Mouse (Mus musculus): ENCODE results near the gene Cemip.

The Cemip gene

DNA sequence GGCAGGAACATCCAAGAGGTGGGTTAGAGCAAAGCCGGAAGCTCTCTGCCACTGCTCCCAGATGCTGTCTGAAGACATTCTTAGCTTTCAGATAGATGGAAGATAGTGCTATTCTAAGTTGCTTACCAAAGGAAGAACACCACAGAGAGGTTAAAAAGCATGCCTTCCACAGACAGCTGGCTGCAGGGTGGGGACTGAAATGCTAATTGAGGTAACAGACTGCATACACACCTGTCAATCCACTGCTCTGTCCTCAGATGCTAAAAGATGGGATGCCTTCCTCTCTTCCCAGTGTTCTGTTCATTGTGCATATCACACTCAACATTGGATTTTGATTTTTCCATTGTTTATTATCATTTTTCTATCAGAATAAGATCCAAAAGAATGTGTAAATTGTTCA, 11.8 kb upstream of the Cemip start:
- no peak for ATAC-seq (ENCODE audit: insufficient number of reproducible peaks, low FRiP score, low TSS enrichment)

DNA sequence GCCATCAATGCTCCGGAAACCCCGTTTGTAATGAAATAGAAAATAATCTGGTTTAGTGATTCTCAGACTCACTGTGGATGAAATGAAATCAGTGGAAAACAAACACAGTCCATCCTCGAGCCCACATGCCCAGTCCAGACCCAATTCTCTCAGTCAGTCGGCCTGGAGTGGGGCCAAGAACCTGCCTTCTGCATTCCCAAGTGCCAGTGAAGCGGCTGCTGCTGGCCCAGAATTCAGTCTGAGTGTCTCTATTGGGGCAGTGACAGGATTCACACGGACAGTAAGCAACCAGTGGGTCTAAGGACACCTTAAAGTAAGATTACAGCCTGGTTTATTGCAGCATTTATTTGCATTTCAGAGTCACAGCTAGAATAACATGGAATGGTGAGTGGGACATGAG, 10.2 kb upstream of the Cemip start:
- ATAC-seq (ENCODE audit: insufficient number of reproducible peaks, low FRiP score, low TSS enrichment), result no peak

DNA sequence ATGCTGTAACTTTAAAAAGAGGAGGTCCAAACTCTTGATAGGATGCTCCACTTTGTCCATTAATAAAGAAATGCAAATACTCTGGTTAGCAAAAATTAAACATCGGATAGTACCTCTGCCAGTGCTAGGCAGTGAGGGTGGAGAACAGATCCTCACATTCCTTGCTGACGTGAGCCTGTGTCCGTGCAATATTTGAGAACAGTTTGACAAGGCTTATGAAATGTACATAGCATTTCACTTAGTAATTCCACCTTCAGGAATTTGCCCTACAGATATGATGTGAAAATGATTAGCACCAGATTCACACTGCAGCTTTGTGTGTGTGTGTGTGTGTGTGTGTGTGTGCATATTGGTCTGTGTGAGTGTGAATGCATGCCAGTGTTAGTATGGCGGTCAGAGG, 4.5 kb upstream of the Cemip start:
- no peak for ATAC-seq (ENCODE audit: insufficient number of reproducible peaks, low FRiP score, low TSS enrichment)

DNA sequence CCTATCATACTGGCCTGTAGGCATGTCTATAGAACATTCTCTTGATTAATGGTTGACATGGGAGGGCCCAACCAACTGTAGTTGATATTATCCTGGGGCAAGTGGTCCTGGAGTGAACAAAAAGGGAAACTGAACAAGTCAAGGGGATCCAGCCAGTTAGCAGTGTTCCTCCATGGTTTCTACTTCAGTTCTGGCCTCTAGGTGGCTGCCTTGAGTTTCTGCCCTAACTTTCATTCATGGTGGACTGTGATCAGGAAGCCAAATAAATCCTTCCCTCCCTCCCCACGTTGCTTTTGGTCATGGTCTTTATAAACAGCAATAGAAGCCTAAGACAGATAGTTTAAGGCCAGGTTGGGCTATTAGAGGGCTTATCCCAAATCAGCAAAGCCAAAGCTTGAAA, 3.5 kb upstream of the Cemip start:
- ATAC-seq (ENCODE audit: insufficient number of reproducible peaks, low FRiP score, low TSS enrichment), result no peak

DNA sequence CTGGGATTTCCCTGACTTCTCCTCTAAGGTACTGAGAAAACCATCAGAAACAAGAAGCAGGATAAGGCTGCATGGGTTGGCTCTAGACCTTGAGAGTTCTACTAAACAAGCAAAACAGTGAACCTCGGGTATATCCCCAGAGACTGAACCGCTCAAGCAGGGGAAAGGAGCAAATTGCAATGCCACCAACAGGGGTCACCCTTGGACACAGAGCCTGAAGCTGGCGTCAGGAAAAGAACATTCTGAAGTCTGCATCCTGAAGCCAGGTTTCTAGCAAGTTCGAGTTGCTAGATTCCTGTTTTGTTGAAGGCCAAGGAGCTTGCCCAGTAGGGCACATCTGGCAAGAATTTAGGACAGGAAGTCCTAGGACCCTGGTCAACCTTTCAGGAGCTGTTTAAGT, 2.7 kb upstream of the Cemip start:
- no peak for ATAC-seq (ENCODE audit: insufficient number of reproducible peaks, low FRiP score, low TSS enrichment)

DNA sequence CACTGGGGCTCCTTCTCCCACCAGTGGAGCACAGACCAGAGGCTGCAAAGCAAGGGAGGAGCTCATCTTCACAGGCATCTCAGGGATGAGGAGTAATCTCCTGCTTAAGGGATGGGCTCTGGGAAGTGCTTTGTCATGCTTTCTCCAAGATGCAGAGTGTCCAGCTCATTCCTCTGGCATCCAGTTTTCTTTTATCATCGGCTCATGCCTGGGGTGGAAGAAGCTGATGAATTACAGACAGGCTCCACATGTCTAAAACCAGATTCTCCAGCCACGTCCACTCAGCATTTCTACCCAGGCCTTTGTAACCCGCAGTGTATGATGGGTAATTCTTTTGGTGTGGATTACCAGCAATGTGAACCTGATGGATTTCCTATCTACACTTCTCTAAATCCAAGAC, 1.9 kb upstream of the Cemip start:
- ATAC-seq (ENCODE audit: insufficient number of reproducible peaks, low FRiP score, low TSS enrichment), result no peak

DNA sequence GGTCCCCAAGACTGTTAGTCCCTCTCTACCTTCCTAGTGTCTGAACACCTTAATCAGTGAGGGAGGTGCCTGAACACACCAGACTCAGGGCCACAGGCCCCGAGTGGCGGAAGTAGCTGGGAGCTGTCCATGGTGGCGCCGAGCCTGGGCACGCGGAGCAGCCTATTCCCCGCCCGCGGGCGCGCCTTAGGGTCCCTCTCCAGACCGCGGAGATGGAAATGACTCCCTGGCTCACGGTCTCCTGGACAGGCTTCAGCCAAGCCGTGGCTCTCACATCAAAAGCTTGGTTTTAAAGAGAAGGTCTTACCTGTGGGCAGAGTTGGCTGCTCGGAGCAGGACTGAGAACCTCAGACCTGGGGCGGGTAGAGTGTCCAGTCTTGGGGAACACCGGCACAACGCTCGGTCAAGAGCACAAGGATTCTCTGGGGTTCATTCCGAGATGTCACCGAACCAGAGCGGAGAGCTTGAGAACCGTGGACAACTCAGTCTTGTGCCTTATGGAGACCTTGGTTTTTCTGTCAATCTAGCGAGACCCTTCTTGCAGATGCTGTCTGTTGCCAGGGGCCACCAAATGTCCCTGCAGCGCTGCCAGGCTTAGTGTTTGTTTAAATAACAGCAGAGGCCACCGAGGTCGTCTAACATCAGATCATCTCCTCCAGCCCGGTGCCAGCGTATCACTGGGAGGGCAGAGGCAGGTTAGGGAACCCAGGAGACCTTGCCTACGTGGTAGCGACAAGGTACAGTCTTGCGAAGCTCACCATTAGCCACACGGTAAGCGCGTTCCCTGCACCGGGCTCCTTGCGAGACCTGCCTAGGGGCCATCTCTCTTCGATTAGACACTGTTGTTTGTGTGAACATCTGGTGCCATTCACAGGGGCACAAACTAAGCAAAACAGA, 1.0 kb downstream of the Cemip start:
- peak; percentile 39; the same call in 1 of the 2 replicates for ATAC-seq (ENCODE audit: insufficient number of reproducible peaks, low FRiP score, low TSS enrichment)

DNA sequence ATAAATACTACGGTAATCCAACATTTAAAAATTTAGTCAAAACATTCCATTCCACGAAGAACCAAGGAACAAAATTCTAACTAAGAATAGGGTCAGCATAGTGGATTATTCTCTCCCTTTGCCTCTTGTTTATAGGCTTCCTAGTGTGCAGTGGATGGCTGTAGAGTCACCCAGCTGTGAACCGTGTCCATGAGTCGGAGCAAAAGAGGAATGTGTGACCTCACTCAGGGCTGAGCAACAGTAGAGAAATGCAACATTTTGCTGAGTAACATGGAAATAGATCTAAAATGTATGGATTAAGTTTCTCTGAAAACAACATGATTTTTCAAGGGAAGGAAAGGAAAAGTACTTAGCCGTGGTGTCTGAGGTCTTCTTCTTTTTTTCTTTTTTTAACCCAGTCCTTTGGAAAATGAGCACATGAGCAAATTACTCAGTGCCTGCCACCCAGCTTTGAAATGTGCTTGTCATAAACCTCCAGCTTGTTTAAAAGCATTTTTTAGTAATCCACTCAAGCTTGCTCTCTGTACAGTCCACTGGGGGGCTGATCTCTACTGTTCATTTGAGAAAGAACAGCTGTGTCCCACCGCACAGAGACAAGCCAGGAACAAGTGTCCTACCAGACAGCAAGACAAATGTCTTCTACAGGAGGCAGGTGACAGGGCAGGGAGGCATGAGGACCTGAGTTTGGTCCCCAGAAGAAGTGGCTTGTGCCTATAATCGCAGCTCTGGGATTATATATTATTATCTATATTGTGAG, 8.9 kb downstream of the Cemip start:
- ATAC-seq (ENCODE audit: insufficient number of reproducible peaks, low FRiP score, low TSS enrichment), result no peak

DNA sequence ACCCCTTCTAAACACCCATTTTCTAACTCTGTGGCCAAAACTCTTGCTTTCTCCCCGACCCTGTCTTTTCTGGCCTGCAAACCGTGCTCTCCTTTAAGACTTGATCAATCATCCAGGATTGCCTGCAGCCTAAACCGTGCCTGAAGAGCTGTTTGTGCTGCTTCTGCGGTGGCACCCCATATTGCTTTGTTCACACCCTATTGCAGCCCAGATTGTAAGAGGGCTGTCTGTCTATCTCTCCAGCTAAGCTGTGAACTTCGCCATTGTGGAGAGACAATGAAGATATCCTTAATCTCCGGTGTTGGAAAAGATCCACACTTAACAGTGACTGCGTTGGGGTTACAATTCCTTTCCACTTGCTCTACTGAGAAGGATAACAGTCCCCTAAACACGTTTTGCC, 12.0 kb downstream of the Cemip start:
- ATAC-seq (ENCODE audit: insufficient number of reproducible peaks, low FRiP score, low TSS enrichment), result no peak

DNA sequence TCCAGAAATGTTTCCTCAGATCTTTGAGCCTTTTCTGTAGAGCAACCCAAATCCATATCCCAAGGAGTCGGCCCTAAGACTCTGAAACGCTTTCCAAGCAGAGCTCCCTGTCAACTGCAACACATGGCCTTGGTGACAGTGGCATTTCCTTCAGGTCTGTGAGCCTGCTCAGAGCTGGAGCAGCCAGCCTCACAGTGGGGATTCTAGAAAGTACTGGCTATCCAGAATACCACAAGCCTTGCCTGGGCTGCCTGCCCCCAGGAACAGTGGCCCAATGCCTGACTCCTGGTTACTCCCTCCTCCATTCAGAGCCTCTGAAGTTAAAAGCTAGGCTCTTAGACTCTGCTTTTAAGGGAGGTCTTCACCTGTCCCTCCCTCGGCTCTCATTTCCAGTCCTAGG, 12.4 kb downstream of the Cemip start:
- ATAC-seq (ENCODE audit: insufficient number of reproducible peaks, low FRiP score, low TSS enrichment), result no peak

DNA sequence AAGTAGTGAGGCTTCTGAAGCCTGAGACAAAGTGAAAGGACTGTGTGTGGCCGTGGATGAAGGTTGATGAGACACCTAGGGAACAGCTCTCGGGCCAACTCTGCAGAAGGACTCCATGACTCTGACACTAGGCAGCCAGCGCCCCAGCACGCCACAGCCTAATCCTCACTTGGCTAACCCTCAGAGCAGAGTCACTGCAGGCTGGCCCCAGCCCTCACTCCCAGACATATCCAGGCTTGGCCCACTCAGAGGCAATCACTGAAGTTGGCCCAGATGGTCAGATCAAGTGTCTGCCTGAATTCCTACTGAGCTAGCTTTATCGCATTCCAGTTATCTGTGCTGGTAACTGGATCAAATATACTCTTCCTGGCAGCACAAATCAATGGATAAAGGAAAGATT, 17.4 kb downstream of the Cemip start:
- peak; percentile 96 for ATAC-seq (ENCODE audit: insufficient number of reproducible peaks, low FRiP score, low TSS enrichment)

DNA sequence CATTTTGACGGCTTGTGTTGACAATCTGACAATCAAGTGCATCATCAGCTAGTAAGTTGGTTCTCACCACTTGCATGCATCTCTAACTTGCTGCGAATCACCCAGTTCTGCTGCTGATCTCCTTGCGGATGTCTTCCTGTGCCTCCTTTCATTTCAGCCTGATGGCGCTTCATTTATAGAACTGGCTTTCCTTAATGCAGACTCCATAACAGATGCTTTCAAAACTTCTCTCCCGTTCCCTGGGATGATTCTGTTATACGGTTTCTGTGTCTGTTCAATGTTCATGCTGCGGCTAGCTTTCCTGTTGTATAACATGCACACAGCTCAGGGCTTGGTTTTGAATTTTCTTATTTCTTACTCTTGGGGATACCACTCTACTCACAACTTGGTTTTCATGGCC, 26.5 kb downstream of the Cemip start:
- no peak for ATAC-seq (ENCODE audit: insufficient number of reproducible peaks, low FRiP score, low TSS enrichment)

DNA sequence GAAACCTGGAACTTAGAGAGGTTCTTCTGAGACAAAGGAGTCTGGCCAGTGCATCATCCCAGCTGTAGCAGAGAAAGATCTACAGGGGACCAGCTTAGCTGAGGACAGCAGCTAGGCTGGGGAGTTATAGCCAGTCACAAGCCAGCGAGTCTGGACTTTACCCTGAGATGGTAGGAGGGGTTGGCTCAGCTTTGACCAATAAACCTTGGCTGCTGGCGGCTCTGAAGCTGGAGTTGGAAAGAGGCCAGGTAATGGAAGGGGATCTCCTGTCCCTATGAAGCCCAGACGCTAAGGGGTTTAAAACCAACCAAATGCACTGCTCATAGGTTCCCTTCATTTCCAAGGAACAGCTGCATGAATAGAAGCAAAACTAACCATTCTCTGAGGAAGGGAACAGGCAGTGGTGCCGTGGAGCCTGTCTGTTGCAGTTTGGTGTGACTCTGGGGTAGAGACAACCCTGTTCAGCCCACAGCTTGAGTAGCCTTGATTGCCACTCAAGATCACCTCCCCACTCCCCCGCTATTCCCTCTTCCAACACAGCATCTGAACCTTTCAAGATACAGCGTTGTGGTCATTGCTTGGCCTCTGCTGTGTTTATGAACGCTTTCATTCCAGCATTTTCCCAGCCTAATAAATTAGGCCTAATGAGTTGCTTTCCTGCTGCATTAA, 30.2 kb downstream of the Cemip start:
- no peak for ATAC-seq (ENCODE audit: insufficient number of reproducible peaks, low FRiP score, low TSS enrichment)

DNA sequence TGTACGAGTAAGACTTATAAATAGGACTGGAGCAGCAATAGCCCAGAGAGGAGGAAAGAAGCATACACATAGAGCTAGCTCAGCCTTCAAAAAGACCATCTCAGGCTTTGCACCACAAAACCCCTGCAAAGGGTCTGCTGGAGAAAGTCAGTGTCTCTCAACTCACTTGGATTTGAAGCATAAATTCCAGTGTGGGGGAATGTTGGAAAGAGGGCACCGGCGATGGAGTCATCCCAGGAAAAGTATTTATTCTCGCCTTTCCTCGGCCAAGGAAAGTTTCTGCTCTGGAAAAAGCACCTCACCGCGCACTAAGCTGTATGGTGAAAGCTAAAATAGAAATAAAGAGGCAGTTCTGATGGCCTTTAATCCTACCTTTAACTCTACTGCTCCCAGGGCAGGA, 32.4 kb downstream of the Cemip start:
- no peak for ATAC-seq (ENCODE audit: insufficient number of reproducible peaks, low FRiP score, low TSS enrichment)

DNA sequence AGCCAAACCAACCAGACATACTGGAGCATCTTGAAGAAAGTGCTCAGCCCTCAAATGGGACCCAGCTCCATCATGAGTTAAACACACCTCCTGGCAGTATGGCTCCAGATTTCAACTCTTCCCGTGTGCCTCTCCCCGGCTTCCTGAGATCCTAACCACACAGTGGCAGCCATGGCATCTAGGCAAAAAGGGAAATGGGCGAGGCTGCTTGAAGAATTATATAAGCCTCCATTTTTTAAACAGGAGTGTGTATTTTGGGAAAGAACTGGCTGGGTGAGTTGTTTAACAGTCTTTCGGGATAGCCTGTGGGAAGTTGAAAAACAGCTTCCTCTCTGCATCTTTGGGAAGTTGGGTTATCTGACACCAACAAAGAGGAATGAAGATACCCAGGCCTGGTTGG, 34.9 kb downstream of the Cemip start:
- ATAC-seq (ENCODE audit: insufficient number of reproducible peaks, low FRiP score, low TSS enrichment), result no peak

DNA sequence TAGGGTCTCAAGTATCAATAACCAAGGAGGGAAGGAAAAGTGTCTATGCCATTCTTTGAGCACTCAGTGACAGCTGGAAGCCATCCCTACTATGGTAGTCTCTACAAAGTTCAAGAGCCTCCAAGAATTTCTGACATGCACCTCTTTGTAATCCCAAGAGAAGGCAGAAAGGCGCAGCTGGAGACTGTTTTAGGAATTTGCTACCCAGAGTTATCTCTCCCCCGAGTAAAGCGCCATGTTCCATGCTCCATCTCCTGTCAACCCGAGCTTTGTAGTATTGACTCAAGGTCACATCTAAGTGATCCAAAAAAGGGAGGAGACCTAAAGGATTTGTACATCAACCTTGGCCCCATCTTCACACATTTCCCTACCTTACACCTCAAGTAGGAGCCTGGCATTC, 40.8 kb downstream of the Cemip start:
- ATAC-seq (ENCODE audit: insufficient number of reproducible peaks, low FRiP score, low TSS enrichment), result no peak

DNA sequence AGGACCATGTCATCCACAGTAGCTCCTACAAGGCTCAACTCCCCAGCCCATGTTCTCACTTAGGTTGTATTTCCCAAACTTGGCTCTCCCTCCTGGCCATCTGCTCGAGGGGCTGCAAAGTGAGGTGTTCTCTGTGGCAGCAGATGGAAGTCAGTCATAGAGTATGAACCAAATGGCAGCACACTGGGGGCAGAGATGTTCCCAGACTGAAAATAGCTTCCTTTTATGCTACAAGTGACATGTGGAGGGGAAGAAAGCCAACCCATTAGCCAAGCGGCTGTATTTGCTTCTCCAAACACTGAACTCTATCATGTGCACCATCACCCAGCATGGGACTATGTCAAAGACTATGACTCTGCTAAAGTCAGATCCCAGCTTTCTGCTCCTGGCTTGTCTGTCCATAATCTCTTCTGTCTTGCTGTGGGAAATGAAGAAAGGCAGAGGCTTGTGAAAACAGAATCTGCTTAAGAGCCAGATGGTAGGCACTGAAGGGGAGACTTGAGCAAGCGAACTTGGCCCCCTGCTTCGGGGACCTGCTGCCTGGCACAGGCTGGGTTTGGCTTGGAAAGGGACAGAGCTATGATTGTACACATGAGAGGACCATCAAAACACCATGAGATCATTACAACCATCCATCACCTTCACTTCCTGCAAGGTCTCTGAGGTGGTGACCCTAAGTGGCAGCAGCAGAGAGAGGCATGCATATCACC, 41.6 kb downstream of the Cemip start:
- peak; percentile 85 for ATAC-seq (ENCODE audit: insufficient number of reproducible peaks, low FRiP score, low TSS enrichment)

DNA sequence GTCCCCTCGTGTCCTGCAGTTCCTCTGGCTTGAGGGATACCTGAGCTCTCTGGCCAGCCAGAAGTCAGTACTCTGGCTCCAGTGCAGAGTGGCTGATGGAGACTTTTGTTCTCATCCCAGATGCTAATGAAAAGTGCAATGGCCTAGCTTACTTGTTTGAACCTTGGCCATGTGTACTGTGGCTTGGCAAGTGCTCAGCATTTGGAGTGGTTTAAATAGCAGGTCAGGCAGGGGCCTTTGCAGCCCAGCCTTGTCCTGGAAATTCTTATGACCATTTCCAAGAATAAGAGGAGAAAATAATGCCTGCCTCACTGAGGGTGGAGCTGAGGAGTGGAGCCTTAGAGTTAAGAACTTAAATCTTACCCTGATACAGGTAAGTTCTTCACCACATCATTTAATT, 43.6 kb downstream of the Cemip start:
- ATAC-seq (ENCODE audit: insufficient number of reproducible peaks, low FRiP score, low TSS enrichment), result no peak

DNA sequence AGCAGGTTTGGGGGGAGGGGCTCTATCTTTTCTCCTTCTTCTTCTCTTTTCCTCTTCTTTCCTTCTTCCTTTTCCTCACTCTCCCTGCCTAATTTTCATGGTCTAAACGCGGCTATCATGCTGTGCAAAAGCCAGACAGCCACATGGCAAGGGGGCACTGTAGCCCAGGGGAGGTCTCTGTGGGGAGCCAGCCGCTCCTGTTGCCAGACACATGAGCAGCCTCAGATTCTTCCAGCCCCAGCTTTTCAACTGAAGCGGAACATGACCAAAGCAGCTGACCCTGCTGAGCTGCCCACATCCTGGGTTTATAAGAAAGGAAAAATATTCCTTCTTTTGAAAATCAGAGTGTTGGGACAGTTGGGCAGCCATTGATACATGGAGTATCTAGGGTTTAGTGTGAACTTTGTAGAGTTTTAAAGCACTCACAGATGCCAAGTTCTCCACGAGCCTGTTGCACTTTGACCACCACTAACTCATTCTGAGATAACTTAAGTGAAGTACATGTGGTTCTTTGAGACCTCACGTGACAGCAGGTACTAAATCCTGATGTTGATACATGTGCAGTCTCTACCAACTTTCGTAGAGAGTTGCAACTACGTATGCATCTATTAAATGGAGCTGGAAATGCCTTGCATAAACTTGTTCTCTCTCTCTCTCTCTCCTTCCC, 46.3 kb downstream of the Cemip start:
- no peak for ATAC-seq (ENCODE audit: insufficient number of reproducible peaks, low FRiP score, low TSS enrichment)

DNA sequence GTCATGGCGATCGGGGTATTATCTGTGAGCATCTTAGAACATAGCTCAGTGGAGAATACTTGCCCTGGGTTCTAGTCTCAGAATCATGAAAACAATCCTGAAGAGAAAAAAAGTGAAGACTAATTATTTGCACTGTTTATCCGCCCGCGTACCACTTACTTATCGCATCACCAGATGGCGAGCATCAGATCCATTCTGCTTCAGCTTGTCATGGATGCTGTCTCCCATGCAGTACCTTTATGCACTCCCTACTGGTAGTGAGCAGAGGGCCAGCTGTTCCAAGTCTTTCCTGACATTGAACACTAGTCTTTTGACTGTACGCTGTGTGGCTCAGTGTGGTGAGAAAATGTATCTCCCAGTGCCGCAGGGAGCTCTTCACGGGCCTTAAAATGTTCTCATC, 47.7 kb downstream of the Cemip start:
- no peak for ATAC-seq (ENCODE audit: insufficient number of reproducible peaks, low FRiP score, low TSS enrichment)

Measured in cerebellum, adult (tissue).